ENCODE assay signal across 8 mouse cellular contexts in the genomic region with DNA sequence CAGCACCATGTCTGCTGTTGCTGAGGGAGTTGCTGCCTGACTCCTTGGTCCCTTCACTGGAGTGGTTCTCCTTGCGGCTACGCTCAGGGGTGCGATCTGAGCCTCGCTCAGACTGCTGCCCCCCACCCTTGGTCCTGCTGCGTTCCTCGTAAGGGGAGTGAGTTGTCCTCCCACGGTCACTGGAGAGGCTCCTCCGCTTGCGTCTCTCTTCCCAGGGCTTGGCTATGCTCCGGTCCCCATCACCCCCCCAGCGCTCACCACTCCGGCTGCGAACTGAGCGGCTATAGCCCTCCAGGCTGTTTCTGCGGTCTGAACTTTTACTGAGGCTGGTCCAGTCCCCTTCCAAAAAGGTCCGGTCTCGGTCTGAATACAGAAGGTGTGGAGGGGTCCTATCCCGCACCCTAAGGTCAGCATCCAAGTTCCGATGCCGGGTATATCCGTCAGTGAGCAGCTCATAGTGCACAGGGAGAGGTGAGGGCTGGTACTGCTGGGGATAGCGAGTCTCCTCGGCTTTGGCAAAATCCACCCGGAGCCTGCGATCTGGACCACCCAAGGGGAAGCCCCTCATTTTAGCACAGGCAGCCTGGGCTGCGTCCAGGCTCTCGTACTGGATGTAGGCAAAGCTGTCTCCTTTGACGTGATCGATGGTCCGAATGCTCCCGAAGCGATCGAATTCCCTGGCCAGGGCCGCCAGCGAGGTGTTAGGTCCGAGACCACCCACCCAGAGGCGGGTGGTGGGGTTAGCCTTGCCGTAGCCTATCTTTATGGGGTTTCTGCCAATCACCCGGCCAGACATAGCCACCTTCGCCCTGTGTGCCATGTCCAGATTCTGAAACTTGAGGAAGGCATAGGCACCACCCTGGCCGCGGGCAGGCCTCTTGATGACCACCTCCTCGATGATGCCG. TPM values are rescaled to one million over a fixed set of nuclear protein-coding genes. Genes with fewer than 3 reads are reported as not detected.
DNase-seq lines count a peak whose midpoint lies in the region; ATAC-seq and TF ChIP-seq lines count a peak whose summit lies in the region.

No protein-coding gene starts in this region.

- no peaks in the 10 kb centered on the region for H3K27me3 ChIP-seq in forebrain, embryonic 11.5 days (ENCODE audit: control insufficient read depth, insufficient read depth, low read length)
- H3K27me3 ChIP-seq in limb, embryonic 10.5 days (ENCODE audit: low read depth, poor library complexity, severe bottlenecking) = no peaks in the 10 kb centered on the region
- no peaks in the 10 kb centered on the region for H3K27me3 ChIP-seq in neural tube, embryonic 15.5 days (replicated peaks)

- DNase-seq in layer of hippocampus, postnatal 10 days (ENCODE audit: low spot score in 2 of 2) = peak; percentile 24 to 43
- DNase-seq in layer of hippocampus, postnatal 14 days (ENCODE audit: low spot score in 2 of 2) = no peak
- DNase-seq in forebrain, embryonic 11.5 days (ENCODE audit: low spot score) = peak; percentile 69
- DNase-seq in limb, embryonic 10.5 days (ENCODE audit: low spot score) = peak; percentile 66
- no peak for DNase-seq in layer of hippocampus, postnatal 36 days
- DNase-seq in adipocyte (ENCODE audit: low spot score) = no peak

- peak; percentile 0; the same call in 1 of the 2 replicates for ATAC-seq in forebrain, embryonic 11.5 days (replicated peaks; ENCODE audit: low FRiP score)
- no peak for ATAC-seq in neural tube, embryonic 15.5 days (ENCODE audit: low FRiP score)

- H3K9ac ChIP-seq in forebrain, embryonic 11.5 days (ENCODE audit: low read length) = peak overlapping the region; percentile 95
- peak overlapping the region; percentile 91 for H3K9ac ChIP-seq in neural tube, embryonic 15.5 days (replicated peaks)

- H3K4me1 ChIP-seq in bone marrow macrophage, adult 2 months (ENCODE audit: control insufficient read depth, insufficient read depth, low read length) = peaks cover 45% of the 10 kb centered on the region
- H3K4me1 ChIP-seq in forebrain, embryonic 11.5 days (replicated peaks; ENCODE audit: control insufficient read depth, insufficient read depth, low read length) = peaks cover 27% of the 10 kb centered on the region
- peaks cover 70% of the 10 kb centered on the region for H3K4me1 ChIP-seq in limb, embryonic 10.5 days
- peaks cover 81% of the 10 kb centered on the region for H3K4me1 ChIP-seq in neural tube, embryonic 15.5 days

- WGBS in forebrain, embryonic 11.5 days = 27% methylated on average over 44 of the region's 44 CpGs
- WGBS in limb, embryonic 10.5 days = 25% methylated on average over 44 of the region's 44 CpGs
- WGBS in neural tube, embryonic 15.5 days = 20% methylated on average over 44 of the region's 44 CpGs

- no peak overlapping the region for H3K27ac ChIP-seq in bone marrow macrophage, adult 2 months (ENCODE audit: insufficient read depth, low read depth, low read length)
- peak overlapping the region; percentile 77; the same call in 1 of the 2 replicates for H3K27ac ChIP-seq in forebrain, embryonic 11.5 days (ENCODE audit: low read depth, low read length)
- peak overlapping the region; percentile 99 for H3K27ac ChIP-seq in limb, embryonic 10.5 days
- H3K27ac ChIP-seq in neural tube, embryonic 15.5 days (replicated peaks) = peak overlapping the region; percentile 87

- no peak for TF ChIP-seq CTCF in bone marrow macrophage, adult 2 months (IDR thresholded peaks at IDR 0.05; ENCODE audit: low read depth, low read length)

- H3K4me2 ChIP-seq in forebrain, embryonic 11.5 days (ENCODE audit: low read depth, low read length, severe bottlenecking) = peak overlapping the region; percentile 87
- H3K4me2 ChIP-seq in neural tube, embryonic 15.5 days = peak overlapping the region; percentile 89

- H3K4me3 ChIP-seq in bone marrow macrophage, adult 2 months (ENCODE audit: insufficient read depth, low read length) = peak overlapping the region; percentile 85
- H3K4me3 ChIP-seq in forebrain, embryonic 11.5 days (ENCODE audit: low read depth, low read length) = peak overlapping the region; percentile 95
- H3K4me3 ChIP-seq in limb, embryonic 10.5 days = peak overlapping the region; percentile 95
- peak overlapping the region; percentile 92 for H3K4me3 ChIP-seq in neural tube, embryonic 15.5 days (replicated peaks)

- peaks cover 9% of the 10 kb centered on the region for H3K36me3 ChIP-seq in forebrain, embryonic 11.5 days (ENCODE audit: control insufficient read depth, insufficient read depth, low read length)
- H3K36me3 ChIP-seq in limb, embryonic 10.5 days = peaks cover 81% of the 10 kb centered on the region
- H3K36me3 ChIP-seq in neural tube, embryonic 15.5 days = peaks cover 52% of the 10 kb centered on the region

- TF ChIP-seq POLR2A in bone marrow macrophage, adult 2 months (IDR thresholded peaks at IDR 0.05; ENCODE audit: borderline replicate concordance, low read depth, low read length) = no peak

- H3K9me3 ChIP-seq in forebrain, embryonic 11.5 days (ENCODE audit: control insufficient read depth, low read length) = no peaks in the 10 kb centered on the region
- H3K9me3 ChIP-seq in limb, embryonic 10.5 days (replicated peaks) = no peaks in the 10 kb centered on the region
- no peaks in the 10 kb centered on the region for H3K9me3 ChIP-seq in neural tube, embryonic 15.5 days (replicated peaks)

RNA-seq across cellular contexts. Expression of a gene that starts 2.0 kb away (rescaled TPM):
- 10 to 100 TPM; 58.3 to 61.2 TPM for total RNA-seq in layer of hippocampus, postnatal 10 days (2021)
- total RNA-seq in layer of hippocampus, postnatal 14 days (2021) = 10 to 100 TPM; 48.2 to 51.2 TPM
- 12.6 and 15.3 TPM in 2 replicates for polyA plus RNA-seq in bone marrow macrophage, adult 2 months (2012; ENCODE audit: insufficient read depth, insufficient read length, missing spikeins)
- polyA plus RNA-seq in forebrain, embryonic 11.5 days (2014; fragmentation: Nextera tagmentation; extraction: Ambion mirVana) = 35.6 and 43.6 TPM in 2 replicates
- polyA plus RNA-seq in limb, embryonic 10.5 days (2016; fragmentation: Nextera tagmentation; extraction: Ambion mirVana) = 17.9 and 20.4 TPM in 2 replicates
- 10.9 and 13.5 TPM in 2 replicates for polyA plus RNA-seq in neural tube, embryonic 15.5 days (2015; fragmentation: Nextera tagmentation; extraction: Ambion mirVana)
- total RNA-seq in layer of hippocampus, postnatal 36 days (2021) = 10 to 100 TPM; 48.6 to 57.0 TPM

RNA-seq across cellular contexts. Expression of a gene that starts 6.5 kb away (rescaled TPM):
- 100 to 1,000 TPM; 101 to 116 TPM for total RNA-seq in layer of hippocampus, postnatal 10 days (2021)
- 100 to 1,000 TPM; 130 to 156 TPM for total RNA-seq in layer of hippocampus, postnatal 14 days (2021)
- polyA plus RNA-seq in bone marrow macrophage, adult 2 months (2012; ENCODE audit: insufficient read depth, insufficient read length, missing spikeins) = 92.2 and 103 TPM in 2 replicates
- 242 and 264 TPM in 2 replicates for polyA plus RNA-seq in forebrain, embryonic 11.5 days (2014; fragmentation: Nextera tagmentation; extraction: Ambion mirVana)
- 290 and 342 TPM in 2 replicates for polyA plus RNA-seq in limb, embryonic 10.5 days (2016; fragmentation: Nextera tagmentation; extraction: Ambion mirVana)
- polyA plus RNA-seq in neural tube, embryonic 15.5 days (2015; fragmentation: Nextera tagmentation; extraction: Ambion mirVana) = 192 and 201 TPM in 2 replicates
- total RNA-seq in layer of hippocampus, postnatal 36 days (2021) = 100 to 1,000 TPM; 152 to 209 TPM

Comparison
In these comparisons a context has a peak if more than half of its experiments do, and no peak if none do; other contexts are left out.
1. DNase-seq: peak in layer of hippocampus, postnatal 10 days (2 of 2), forebrain, embryonic 11.5 days (single experiment) and limb, embryonic 10.5 days (single experiment); none in layer of hippocampus, postnatal 14 days (0 of 2), layer of hippocampus, postnatal 36 days (0 of 2) and adipocyte (single experiment).
2. Peak in every context shown above with its lines, with median percentiles within 50 percentile points of each other: H3K4me3 ChIP-seq.